Mouse (Mus musculus) bone marrow macrophage, adult 2 months (primary cell): ENCODE measurements around the gene Cpne4.

Source experiments
- CTCF ChIP-seq: IDR thresholded peaks from 2 replicates; pipeline ENCODE4 v1.5.1; 2012; ENCODE audit warnings: low read depth, mild to moderate bottlenecking, low read length, moderate library complexity
- POLR2A ChIP-seq: IDR thresholded peaks from 2 replicates; pipeline ENCODE4 v1.6.1; 2012; ENCODE audit warnings: mild to moderate bottlenecking, low read depth, low read length, borderline replicate concordance

DNA sequence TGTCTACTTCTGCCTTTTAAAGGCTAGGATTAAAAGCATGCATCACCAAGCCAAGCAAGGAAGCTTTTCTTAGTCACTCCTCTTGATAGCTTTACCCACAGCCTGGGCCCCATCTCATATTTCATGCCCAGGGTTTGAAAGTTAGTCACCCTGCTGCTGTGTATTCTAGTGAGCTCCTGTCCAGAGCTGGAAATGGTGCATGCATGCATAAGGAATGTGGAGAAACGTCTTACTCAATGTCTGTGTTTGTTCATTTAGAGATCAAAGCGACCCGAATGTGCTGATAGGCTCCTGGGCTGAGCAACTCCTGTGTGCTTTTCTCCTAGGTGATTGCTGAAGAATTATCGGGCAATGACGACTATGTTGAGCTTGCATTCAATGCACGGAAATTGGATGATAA is 354.0 kb downstream of the Cpne4 start:
- TF ChIP-seq CTCF (no peak), POLR2A (no peak)
